Mouse (Mus musculus) left cerebral cortex, adult 18-20 months (tissue): ENCODE measurements around the gene Mctp2. TPM values are rescaled to one million over a fixed set of nuclear protein-coding genes. Genes with fewer than 3 reads are reported as not detected.

Experiments used
- DNase-seq, 2 experiments: peaks; one replicate each; pipeline ENCODE4 v3.0.0; 2021 to 2022; ENCODE audit warnings: low spot score in 2 of 2, mixed read lengths in 1 of 2
- total RNA-seq, 2 experiments: library from RNA; stranded (reverse); gene quantifications; 2 replicates each; pipeline ENCODE4 v1.2.3; 2021

Mctp2 gene
- total RNA-seq, 2 experiments from 2014 or later = 1.2 to 1.5 TPM

GRCm38 (mm10) chr7:72098603-72099002 is 207.8 kb downstream of the Mctp2 start:
- no peak for DNase-seq

GRCm38 (mm10) chr7:72096973-72097372 is 209.4 kb downstream of the Mctp2 start:
- DNase-seq = no peak

GRCm38 (mm10) chr7:72096433-72096832 is 210.0 kb downstream of the Mctp2 start:
- DNase-seq = no peak

GRCm38 (mm10) chr7:72089463-72090175 is 216.8 kb downstream of the Mctp2 start:
- no peak for DNase-seq

GRCm38 (mm10) chr7:72080705-72081104 is 225.7 kb downstream of the Mctp2 start:
- no peak for DNase-seq

GRCm38 (mm10) chr7:72078896-72079295 is 227.5 kb downstream of the Mctp2 start:
- DNase-seq = no peak

- DNase-seq = no peak
Observed at GRCm38 (mm10) chr7:72071418-72072184, 234.8 kb downstream of the Mctp2 start.

GRCm38 (mm10) chr7:72068454-72068853 is 238.0 kb downstream of the Mctp2 start:
- DNase-seq = no peak

GRCm38 (mm10) chr7:72066352-72066751 is 240.1 kb downstream of the Mctp2 start:
- no peak for DNase-seq

- no peak for DNase-seq
Observed at GRCm38 (mm10) chr7:72051759-72052158, 254.6 kb downstream of the Mctp2 start.

- DNase-seq = peak in 1 of 2 experiments; percentile 5
Observed at GRCm38 (mm10) chr7:72047588-72048585, 258.5 kb downstream of the Mctp2 start.
